Mouse (Mus musculus) neural tube, embryonic 15.5 days (tissue): Measurements from ENCODE around the gene Gins1. TPM values are rescaled to one million over a fixed set of nuclear protein-coding genes. Genes with fewer than 3 reads are reported as not detected.

Source experiments
- ATAC-seq: fragments of 200-750 bp; cut with Nextera tagmentation; 2 replicates; pipeline ENCODE4 v1.8.0; 2017; ENCODE audit warnings: mild to moderate bottlenecking, moderate TSS enrichment, moderate library complexity; ENCODE audit not compliant: low FRiP score
- H3K27ac ChIP-seq: fragments of 300-500 bp; sonication (generic); replicated peaks from 2 replicates; pipeline ENCODE4 v1.5.1; 2015; ENCODE audit warnings: mild to moderate bottlenecking, inconsistent platforms
- H3K27me3 ChIP-seq: fragments of 300-500 bp; sonication (generic); replicated peaks from 2 replicates; pipeline ENCODE4 v1.6.1; 2015; ENCODE audit warnings: inconsistent platforms
- H3K36me3 ChIP-seq: fragments of 300-500 bp; sonication (generic); 2 replicates; pipeline ENCODE4 v1.6.1; 2015; ENCODE audit warnings: inconsistent platforms
- H3K4me1 ChIP-seq: fragments of 300-500 bp; sonication (generic); 2 replicates; pipeline ENCODE4 v1.6.1; 2015; ENCODE audit warnings: inconsistent platforms
- H3K4me2 ChIP-seq: fragments of 300-500 bp; sonication (generic); 2 replicates; pipeline ENCODE4 v1.6.1; 2015; ENCODE audit warnings: inconsistent platforms, mild to moderate bottlenecking, moderate library complexity
- H3K4me3 ChIP-seq: fragments of 300-500 bp; sonication (generic); replicated peaks from 2 replicates; pipeline ENCODE4 v1.5.1; 2015; ENCODE audit warnings: mild to moderate bottlenecking, inconsistent platforms
- H3K9ac ChIP-seq: fragments of 300-500 bp; sonication (generic); replicated peaks from 2 replicates; pipeline ENCODE4 v1.6.1; 2015; ENCODE audit warnings: mild to moderate bottlenecking, inconsistent platforms
- H3K9me3 ChIP-seq: fragments of 300-500 bp; sonication (generic); replicated peaks from 2 replicates; pipeline ENCODE4 v1.6.1; 2016; ENCODE audit warnings: inconsistent platforms
- WGBS: fragments of 180-500 bp; shearing (Covaris S2); methylation state at CpG from one replicate; pipeline ENCODE4 v1.1.7; 2015; ENCODE audit warnings: mixed read lengths; 5-methylcytosine and 5-hydroxymethylcytosine counted together
- polyA plus RNA-seq: library from polyadenylated mRNA; unstranded; fragments of >200 nt; fragmentation: Nextera tagmentation; extraction: Ambion mirVana; gene quantifications from 2 replicates; pipeline ENCODE4 v1.2.1, GENCODE M21; 2015

Gins1 gene
- polyA plus RNA-seq, 1 experiment from 2014 or later, result 12.8 TPM

DNA sequence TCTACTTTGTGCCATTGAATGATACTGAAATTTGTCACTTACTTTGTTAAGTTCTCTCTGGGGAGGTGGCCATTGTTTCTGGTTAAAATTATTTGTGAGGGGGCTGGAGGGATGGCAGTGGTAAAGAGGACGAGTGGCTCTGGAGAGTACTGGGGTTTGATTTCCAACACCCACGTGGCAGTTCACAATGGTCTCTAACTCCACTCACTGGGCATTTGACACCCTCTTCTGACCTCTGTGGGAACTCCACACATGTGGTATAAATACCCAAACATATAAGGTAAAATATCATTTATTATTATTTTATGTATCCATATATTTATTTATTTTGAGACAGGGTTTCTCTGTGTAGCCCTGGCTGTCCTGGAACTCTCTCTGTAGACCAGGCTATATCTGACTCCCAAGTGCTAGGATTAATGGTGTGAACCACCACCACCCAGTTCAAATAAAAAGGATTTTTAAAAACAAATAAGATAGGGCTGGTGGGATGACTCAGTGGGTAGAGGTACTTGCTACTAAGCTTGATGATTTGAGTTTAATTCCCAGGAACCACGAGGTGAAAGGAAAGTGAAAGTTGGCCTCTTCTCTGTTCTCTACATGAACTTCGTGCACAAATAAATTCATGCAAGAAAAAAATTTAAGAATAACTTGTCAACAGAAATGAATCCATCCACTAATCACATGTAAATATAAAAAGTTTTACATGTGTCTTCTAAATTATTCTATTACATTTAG, 9.7 kb downstream of the Gins1 start:
- ATAC-seq, result no peak
- no peak overlapping the region for H3K4me3 ChIP-seq
- no peak overlapping the region for H3K27ac ChIP-seq
- H3K4me2 ChIP-seq, result no peak overlapping the region
- H3K27me3 ChIP-seq, result no peaks in the 10 kb centered on the region
- 81% methylated on average over 4 of the region's 4 CpGs for WGBS
- H3K9ac ChIP-seq, result no peak overlapping the region
- peaks cover 6% of the 10 kb centered on the region; the same call in 1 of the 2 replicates for H3K36me3 ChIP-seq
- no peaks in the 10 kb centered on the region for H3K9me3 ChIP-seq
- H3K4me1 ChIP-seq, result peaks cover 6% of the 10 kb centered on the region

DNA sequence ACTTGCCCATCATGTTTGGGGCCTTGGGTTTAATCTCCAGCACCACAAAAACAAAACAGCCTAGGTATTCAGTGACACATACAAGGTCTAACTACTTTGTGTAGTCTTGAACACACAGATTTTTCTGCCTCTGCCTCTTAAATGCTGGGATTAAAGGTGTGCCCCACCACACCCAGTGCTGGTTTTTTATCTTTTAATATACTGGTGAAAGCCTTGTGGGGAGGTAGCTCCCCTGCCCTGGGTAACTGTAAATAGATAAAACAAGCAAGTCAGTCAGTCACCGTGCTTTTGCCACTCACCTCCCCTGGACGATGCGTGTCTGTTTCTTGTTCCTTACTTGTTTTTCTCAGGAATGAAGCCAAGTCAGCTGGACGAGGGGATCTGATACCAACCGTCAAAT, 10.6 kb downstream of the Gins1 start:
- Histone ChIP-seq H3K27me3 (no peaks in the 10 kb centered on the region), H3K4me1 (no peaks in the 10 kb centered on the region), H3K36me3 (peaks cover 6% of the 10 kb centered on the region; the same call in 1 of the 2 replicates), H3K4me3 (no peak overlapping the region), H3K9me3 (no peaks in the 10 kb centered on the region), H3K27ac (no peak overlapping the region), H3K9ac (no peak overlapping the region), H3K4me2 (no peak overlapping the region)
- WGBS, result 92% methylated on average over 5 of the region's 5 CpGs
- no peak for ATAC-seq

DNA sequence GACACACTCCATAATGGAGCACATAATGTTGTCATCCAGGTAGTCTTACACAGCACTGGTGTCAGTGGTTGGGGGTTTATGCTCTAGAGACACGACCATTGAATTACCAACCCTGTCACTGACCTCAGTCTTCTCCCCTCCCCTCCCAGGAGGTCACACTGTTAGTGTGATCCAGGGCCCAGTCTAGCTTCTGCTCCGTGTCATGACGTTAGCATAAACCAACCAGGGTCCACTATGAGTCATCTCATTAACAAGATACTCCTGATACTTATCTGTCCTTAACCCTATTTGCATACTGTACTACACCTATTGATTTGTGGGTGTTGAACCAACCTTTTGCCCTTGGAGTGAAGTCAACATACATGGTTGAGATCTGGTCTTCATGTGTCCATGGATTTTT, 13.5 kb downstream of the Gins1 start:
- Histone ChIP-seq H3K4me1 (no peaks in the 10 kb centered on the region), H3K4me2 (no peak overlapping the region), H3K9ac (no peak overlapping the region), H3K9me3 (no peaks in the 10 kb centered on the region), H3K4me3 (no peak overlapping the region), H3K27ac (no peak overlapping the region), H3K36me3 (peaks cover 6% of the 10 kb centered on the region; the same call in 1 of the 2 replicates), H3K27me3 (no peaks in the 10 kb centered on the region)
- ATAC-seq, result no peak
- WGBS, result 97% methylated on average over 3 of the region's 3 CpGs

DNA sequence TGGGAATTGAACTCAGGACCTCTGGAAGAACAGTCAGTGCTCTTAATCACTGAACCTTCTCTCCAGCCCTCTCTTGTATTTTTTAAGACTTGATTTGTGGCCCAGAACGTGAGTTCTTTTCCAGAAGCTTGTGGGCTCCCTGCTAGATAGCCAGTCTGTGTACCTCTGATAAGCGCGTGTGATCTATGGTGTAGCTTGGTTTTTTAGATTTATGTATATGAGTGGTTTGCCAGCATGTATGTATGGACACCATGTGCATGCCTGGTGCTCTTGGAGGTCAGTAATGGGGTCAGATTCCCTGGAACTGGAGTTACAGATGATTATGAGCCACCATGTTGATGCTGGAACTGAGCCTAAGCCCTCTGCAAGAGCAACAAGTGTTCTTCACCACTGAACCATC, 15.3 kb downstream of the Gins1 start:
- no peak for ATAC-seq
- Histone ChIP-seq H3K9me3 (no peaks in the 10 kb centered on the region), H3K4me2 (no peak overlapping the region), H3K9ac (no peak overlapping the region), H3K27me3 (no peaks in the 10 kb centered on the region), H3K4me1 (no peaks in the 10 kb centered on the region), H3K27ac (no peak overlapping the region), H3K36me3 (peaks cover 6% of the 10 kb centered on the region; the same call in 1 of the 2 replicates), H3K4me3 (no peak overlapping the region)
- WGBS, result 91% methylated on average over 3 of the region's 3 CpGs

DNA sequence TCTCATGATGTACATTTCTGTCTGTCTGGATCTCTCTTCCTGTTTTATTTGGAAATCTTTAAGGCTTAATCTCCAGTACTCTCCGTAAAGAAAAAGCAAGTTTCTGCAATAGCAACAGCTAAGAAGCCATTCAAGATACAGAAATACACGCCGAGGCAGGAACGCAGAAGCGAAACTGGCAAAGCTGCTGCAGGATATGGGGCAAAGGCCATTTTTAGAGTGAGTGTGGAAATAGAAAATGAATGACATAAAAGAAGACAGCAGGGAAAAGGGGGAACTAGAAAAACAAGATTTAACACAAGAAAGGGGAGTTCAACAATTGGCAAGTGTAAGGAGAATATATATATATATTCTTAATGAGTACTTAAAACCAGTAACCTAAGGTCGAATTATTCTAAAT, 16.5 kb downstream of the Gins1 start:
- H3K4me3 ChIP-seq, result no peak overlapping the region
- H3K9me3 ChIP-seq, result no peaks in the 10 kb centered on the region
- H3K9ac ChIP-seq, result no peak overlapping the region
- no peaks in the 10 kb centered on the region for H3K4me1 ChIP-seq
- ATAC-seq, result no peak
- no peak overlapping the region for H3K27ac ChIP-seq
- no peaks in the 10 kb centered on the region for H3K27me3 ChIP-seq
- H3K4me2 ChIP-seq, result no peak overlapping the region
- peaks cover 11% of the 10 kb centered on the region; the same call in 1 of the 2 replicates for H3K36me3 ChIP-seq
- 94% methylated on average over 6 of the region's 6 CpGs for WGBS

DNA sequence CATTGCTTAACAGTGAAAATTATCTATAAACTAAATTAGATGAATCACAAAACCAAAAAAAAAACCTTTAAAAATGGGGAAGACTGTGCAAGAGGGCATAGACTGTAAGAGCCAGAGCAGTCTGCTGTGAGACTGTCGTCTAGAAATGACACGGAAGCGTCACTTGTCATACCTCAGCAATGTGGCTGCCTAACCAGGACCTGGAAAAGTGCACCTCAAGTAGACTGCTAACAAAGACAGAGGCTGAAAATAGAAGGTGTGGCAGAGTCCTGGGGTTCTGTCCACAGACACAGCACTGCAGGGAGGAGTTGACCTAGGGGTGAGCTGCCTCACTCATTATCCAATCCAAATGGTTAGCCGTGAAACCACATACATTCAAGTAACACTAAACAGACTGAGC, 17.0 kb downstream of the Gins1 start:
- no peaks in the 10 kb centered on the region for H3K4me1 ChIP-seq
- WGBS, result 91% methylated on average over 4 of the region's 4 CpGs

DNA sequence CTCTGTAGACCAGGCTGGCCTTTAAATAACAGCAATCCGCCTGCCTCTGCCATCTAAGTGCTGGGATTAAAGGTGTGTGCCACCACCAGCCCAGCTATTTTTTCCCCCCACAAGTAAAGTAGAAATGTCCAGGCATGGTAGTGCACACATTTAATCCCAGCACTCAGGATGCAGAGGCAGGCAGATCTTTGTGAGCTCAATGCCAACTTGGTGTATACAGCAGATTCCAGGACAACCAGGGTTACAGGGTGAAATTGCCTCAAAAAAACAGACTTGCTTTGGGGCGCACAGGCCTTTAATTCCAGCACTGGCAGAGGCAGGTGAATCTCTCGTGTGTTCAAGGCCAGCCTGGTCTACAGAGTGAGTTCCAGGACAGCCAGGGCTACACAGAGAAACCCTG, 17.8 kb downstream of the Gins1 start:
- Histone ChIP-seq H3K27ac (no peak overlapping the region), H3K4me3 (no peak overlapping the region), H3K9ac (no peak overlapping the region), H3K9me3 (no peaks in the 10 kb centered on the region), H3K4me1 (no peaks in the 10 kb centered on the region), H3K36me3 (0 out of 2 replicates have a peak, but pooled peaks cover 5% of the 10 kb centered on the region), H3K4me2 (no peak overlapping the region), H3K27me3 (no peaks in the 10 kb centered on the region)
- no peak for ATAC-seq
- WGBS, result 94% methylated on average over 3 of the region's 3 CpGs

More for the DNA sequence above, 17.0 kb downstream of the Gins1 start:
- Histone ChIP-seq H3K9me3 (no peaks in the 10 kb centered on the region), H3K4me2 (no peak overlapping the region), H3K27ac (no peak overlapping the region), H3K4me3 (no peak overlapping the region), H3K36me3 (peaks cover 10% of the 10 kb centered on the region; the same call in 1 of the 2 replicates), H3K27me3 (no peaks in the 10 kb centered on the region), H3K9ac (no peak overlapping the region)
- no peak for ATAC-seq

DNA sequence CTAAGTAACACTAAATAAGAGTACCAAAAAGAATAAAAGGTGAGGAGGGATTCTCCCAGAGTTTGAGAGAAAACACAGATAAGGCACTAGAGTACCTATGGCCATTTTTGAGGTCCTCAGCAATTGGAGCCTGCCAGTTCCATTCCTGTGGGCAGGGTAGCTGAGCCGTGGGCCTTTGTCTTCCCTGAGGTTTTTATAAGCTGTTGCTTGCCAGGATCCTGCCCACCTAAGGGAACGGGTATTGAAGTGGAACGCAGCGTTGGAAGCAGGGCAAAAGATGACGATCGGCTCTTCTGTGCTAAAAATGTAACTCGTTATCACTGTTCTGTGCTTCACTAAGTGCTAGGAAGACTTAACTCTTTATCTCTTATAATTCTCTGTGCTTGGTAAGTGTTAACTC, 18.3 kb downstream of the Gins1 start:
- H3K4me1 ChIP-seq, result no peaks in the 10 kb centered on the region
- no peak overlapping the region for H3K27ac ChIP-seq
- WGBS, result 83% methylated on average over 7 of the region's 7 CpGs
- no peak overlapping the region for H3K9ac ChIP-seq
- ATAC-seq, result no peak
- no peaks in the 10 kb centered on the region for H3K9me3 ChIP-seq
- no peaks in the 10 kb centered on the region for H3K27me3 ChIP-seq
- H3K36me3 ChIP-seq, result 0 out of 2 replicates have a peak, but pooled peaks cover 5% of the 10 kb centered on the region
- H3K4me3 ChIP-seq, result no peak overlapping the region
- H3K4me2 ChIP-seq, result no peak overlapping the region

DNA sequence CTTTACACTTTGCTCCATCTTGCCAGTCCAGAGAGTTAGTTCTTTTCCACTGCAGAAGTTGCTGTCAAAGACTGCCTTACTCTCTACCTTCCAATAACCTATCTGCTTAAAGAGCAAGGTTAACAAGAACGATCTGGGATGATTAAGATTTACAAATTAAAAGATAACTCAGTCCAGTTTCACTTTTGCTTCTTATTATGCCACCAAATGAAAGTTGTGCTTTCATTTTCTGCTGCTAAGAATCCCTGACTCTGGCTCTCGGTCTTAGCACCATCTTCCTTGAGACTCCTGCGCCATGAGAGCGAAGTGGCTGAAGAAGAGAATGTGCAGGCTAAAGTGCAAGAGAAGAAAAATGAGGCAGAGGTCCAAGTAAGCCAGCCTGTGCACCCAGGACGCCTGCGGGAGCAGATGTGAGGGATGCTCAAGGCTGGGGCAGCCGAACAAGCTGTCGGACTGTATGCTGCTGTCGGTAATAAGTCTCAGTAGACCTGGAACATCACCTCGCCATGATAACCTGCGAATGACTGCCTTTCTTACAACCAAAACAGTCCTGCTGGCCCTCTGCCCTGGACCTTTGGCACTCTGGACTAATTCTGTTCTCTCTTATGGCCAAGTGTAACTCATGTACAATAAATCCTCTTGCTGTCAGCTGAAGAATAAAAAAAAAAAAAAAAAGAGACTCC, 22.0 kb downstream of the Gins1 start:
- WGBS, result 95% methylated on average over 11 of the region's 11 CpGs
- Histone ChIP-seq H3K4me1 (no peaks in the 10 kb centered on the region), H3K27me3 (no peaks in the 10 kb centered on the region), H3K9me3 (no peaks in the 10 kb centered on the region), H3K36me3 (0 out of 2 replicates have a peak, but pooled peaks cover 5% of the 10 kb centered on the region), H3K27ac (no peak overlapping the region), H3K9ac (no peak overlapping the region), H3K4me2 (no peak overlapping the region), H3K4me3 (no peak overlapping the region)
- ATAC-seq, result no peak

DNA sequence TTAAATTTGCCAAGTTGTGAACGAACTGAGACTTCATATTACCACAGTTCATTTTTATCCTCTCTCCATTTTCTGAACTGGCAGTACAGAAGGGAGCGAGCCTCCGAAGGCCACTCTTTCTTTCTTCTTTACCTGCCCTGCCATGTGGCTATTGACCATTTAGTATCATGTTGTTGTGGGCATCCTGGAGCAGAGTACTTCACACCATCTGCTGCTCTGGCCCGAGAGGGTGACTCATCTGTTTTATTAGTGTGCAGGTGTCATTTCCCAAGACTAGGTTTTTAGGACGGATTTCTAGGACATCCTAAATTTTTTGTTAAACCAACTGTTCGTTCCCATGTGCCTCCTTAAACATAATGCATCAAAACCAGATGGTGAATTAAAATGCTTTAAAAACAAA, 24.0 kb downstream of the Gins1 start:
- no peak overlapping the region for H3K4me2 ChIP-seq
- WGBS, result 83% methylated on average over 6 of the region's 6 CpGs
- H3K4me3 ChIP-seq, result no peak overlapping the region
- H3K9ac ChIP-seq, result no peak overlapping the region
- no peaks in the 10 kb centered on the region for H3K4me1 ChIP-seq
- no peaks in the 10 kb centered on the region for H3K27me3 ChIP-seq
- H3K9me3 ChIP-seq, result no peaks in the 10 kb centered on the region
- no peak for ATAC-seq
- H3K27ac ChIP-seq, result no peak overlapping the region
- peaks cover 9% of the 10 kb centered on the region; the same call in 1 of the 2 replicates for H3K36me3 ChIP-seq

DNA sequence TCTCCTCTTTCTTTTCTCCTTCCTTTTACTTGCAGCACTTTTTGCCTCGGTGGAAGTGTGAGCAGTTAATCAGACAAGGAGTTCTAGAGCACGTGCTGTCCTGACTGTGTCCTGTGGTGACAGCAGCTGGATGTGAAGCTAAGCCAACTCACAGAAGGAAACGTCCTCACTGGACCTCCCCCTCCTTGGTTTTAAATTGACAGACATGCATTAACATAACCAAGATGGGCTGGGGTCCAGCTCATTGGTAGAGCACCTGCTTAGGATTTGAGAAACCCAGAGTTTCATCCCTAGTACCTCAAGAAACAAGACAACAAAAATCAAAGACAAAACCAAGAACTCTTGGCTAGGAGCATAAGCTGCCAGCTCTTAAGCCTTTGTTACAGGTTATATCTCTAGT, 25.6 kb downstream of the Gins1 start:
- Histone ChIP-seq H3K27ac (no peak overlapping the region), H3K4me1 (no peaks in the 10 kb centered on the region), H3K27me3 (no peaks in the 10 kb centered on the region), H3K4me2 (no peak overlapping the region), H3K9ac (no peak overlapping the region), H3K4me3 (no peak overlapping the region), H3K9me3 (no peaks in the 10 kb centered on the region), H3K36me3 (peaks cover 21% of the 10 kb centered on the region; the same call in 1 of the 2 replicates)
- 66% methylated on average over 3 of the region's 3 CpGs for WGBS
- no peak for ATAC-seq

DNA sequence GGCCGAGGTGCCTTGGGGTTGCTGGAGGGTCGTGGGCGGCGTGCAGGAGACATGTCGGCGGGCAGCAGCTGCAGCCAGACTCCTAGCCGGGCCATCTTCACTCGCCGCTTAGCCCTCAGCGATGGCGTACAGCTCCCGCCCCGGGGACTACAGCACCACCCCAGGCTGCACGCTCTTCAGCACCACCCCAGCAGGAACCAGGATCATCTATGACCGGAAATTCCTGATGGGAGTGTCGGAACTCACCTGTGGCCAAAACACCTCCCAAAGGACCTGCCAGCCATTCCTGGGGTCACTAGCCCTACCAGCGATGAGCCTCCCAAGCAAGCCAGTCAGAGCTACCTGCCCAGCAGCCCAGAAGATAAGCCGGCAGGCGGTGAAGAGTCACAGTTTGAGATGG, 28.3 kb downstream of the Gins1 start:
- no peaks in the 10 kb centered on the region for H3K9me3 ChIP-seq
- H3K4me3 ChIP-seq, result no peak overlapping the region
- no peaks in the 10 kb centered on the region for H3K4me1 ChIP-seq
- ATAC-seq, result no peak
- H3K9ac ChIP-seq, result no peak overlapping the region
- no peak overlapping the region for H3K4me2 ChIP-seq
- 89% methylated on average over 19 of the region's 19 CpGs for WGBS
- peaks cover 29% of the 10 kb centered on the region for H3K36me3 ChIP-seq
- H3K27me3 ChIP-seq, result no peaks in the 10 kb centered on the region
- H3K27ac ChIP-seq, result no peak overlapping the region
